Mouse (Mus musculus): ENCODE results near the gene Itpkb.

Gene Itpkb

DNA sequence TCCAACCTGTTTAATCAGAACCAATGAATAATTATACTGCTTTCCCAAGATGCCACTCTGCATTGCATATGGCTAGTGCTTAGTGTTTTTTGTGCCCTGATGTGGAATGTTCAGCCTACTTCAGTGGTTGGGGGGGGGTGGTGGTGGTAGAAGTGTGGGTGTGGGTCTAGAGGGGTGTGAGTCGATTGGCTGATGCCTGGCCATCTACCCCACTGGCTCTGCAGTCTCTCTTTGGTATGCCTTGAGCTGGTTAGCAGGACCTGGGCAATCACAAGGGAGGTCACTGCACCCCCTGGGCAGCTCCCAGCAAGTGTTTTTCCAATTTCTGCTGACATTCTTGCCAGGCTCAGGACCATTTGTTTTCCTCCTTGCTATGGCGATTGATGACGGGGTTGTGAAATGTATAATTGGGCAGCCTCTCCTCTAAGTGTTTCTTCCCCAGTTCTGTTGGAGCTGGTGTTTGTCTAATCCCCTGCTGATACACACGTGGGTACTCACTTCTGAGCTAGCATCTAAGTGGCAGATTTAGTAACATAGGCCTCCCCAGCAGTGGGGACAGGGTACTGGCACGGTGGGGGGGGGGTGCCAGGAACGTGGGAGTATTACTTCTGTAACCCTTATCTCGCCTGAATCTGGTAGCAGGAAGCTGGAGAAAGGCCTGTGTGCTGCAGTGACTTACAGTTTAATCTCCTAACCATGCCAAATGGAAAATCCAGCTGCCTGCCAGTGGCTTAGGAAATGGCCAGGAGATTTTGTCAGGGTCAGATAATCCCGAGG, 13.3 kb downstream of the Itpkb start:
- no peak for DNase-seq (ENCODE audit: low spot score)

DNA sequence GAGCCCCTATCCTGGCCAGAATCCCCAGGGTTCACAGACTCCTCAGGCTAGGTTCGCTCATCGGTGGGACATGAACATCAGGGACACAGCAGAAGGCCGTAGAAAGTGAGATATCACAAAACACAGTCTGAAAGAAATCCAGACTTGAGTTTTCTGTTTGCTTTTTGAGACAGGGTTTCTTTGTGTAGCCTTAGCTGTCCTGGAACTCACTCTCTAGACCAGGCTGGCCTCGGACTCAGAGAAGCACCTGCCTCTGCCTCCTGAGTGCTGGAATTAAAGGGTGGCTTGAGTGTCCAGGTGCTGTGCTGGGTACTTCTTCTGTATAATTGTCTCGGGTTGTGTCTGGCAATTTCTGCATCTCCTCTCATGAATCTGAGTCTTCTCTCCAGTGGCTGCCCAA, 14.8 kb downstream of the Itpkb start:
- DNase-seq (ENCODE audit: low spot score): no peak

DNA sequence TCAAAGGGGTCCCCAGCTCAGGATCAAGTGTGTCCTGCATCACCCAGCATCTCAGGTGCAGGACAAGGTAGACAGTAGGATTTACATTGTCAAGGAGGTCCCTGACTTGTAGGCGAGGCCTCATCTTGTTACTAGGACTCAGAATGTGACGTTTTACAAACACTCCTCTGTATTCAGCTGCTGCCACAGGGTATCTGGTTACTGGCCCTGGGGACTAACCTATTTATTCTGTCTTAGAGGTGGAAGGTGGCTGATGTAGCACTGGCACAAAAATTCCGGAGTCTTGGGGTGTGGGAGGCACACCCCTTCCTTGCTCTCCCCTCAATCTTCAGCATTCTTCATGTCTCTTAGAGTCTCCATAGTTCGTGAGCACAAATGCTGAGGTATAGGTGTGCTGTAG, 16.8 kb downstream of the Itpkb start:
- no peak for DNase-seq (ENCODE audit: low spot score)

DNA sequence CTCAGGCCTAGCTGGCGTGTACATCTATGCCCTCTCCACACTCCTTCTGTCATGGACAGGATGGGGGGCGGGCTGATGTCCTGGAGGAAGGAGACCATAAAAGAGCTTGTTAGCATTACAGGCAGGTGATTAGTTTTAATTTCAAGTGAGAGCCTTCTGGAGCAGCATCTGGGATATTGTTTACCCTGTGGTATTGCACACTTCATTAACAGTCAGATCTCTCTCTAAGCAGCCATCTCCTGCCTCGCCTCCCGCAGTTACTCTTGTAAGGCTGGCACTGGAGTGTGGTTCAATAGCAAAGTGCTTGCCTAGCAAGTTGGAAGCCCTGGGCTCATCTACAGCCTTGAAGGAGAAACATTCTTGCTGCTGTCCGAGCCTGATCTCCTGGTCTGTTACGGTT, 17.6 kb downstream of the Itpkb start:
- no peak for DNase-seq (ENCODE audit: low spot score)

DNA sequence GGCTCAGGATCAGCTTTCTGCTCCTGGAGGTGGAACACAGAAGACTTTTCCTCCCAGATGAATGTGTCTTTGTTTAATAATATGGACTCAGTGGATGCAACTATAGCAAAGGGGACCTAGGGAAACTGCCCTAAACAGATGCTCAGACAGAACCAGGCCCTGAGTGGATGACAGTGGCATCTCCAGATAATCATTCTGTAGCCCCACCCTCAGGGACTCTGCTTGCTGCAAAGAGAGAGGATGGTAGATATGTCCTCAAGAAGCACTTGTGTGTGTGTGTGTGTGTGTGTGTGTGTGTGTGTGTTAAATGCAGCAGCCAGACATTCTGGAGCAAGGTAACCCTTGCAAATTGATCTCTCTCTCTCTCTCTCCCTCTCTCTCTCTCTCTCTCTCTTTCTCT, 18.8 kb downstream of the Itpkb start:
- DNase-seq (ENCODE audit: low spot score): no peak

DNA sequence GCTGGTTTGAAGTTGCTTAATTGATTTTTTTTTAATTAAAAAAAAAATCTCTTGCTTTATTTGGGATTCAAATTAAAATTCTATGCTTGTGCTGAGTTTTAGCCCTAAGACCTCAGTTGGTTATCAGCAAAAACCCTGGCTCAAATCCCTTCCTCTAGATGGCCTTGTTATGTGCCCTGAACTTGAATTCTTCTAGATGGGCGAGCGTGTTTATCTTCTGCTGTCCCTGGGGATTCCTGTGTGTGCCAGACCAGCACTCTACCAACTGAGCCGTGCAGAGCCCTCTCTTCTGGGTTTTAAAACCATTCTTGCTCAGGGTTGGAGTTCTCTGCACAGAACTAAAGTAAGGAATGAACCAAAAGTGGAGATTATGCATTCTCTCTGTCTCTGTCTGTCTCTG, 22.0 kb downstream of the Itpkb start:
- no peak for DNase-seq (ENCODE audit: low spot score)

DNA sequence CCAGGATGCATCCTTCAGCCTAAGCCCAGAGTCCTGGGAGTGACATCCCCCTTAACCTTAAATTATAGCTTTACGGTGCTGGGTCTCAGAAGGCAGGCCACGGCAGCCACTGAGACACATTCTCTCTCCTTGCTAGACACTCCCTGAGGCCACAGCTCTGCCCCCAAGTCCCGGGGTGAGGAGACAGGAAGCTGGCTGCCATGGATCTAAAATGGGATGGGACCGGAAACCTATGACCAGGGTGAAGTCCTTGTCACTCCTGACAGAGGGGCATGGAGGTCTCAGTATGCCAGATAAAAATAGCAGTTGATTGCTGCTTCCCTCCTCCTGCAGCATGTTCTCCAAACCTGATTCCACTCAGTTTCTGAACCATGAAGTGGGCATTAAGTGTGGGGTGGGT, 23.8 kb downstream of the Itpkb start:
- no peak for DNase-seq (ENCODE audit: low spot score)

DNA sequence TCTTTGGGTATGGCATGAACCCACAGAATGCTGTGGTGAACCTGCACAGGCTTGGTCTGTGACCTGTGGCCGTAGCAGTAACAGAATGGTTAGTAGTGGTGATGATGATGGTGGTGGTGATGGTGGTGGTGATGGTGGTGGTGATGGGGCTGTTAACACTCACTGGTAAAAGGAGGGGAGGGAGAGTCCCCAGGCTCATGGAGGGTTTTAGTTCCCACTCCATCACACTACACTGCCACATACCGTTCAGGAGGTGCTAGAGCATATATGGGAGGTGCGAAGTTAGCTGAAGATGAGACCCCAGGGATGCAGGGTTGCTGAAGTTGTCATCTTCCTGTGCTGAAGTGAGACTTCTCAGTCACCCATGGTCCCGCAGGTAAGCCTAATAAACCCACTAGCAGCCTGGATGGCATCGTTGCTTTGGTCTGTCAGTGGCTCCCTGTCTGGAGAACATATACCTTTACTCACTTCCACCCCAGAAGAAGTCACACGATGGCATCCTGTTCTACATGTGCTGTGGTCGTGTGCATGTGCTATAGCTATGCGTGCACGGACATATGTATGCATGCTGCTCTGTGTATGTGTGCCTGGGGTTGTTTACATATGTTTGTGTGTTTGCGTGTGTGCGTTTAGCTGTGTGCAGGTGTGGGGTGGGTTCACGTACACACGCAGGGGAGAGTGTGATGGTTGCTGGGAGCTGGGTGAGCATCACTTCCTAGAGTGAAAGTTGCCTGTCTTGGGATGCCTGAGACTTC, 24.9 kb downstream of the Itpkb start:
- DNase-seq (ENCODE audit: low spot score): no peak

DNA sequence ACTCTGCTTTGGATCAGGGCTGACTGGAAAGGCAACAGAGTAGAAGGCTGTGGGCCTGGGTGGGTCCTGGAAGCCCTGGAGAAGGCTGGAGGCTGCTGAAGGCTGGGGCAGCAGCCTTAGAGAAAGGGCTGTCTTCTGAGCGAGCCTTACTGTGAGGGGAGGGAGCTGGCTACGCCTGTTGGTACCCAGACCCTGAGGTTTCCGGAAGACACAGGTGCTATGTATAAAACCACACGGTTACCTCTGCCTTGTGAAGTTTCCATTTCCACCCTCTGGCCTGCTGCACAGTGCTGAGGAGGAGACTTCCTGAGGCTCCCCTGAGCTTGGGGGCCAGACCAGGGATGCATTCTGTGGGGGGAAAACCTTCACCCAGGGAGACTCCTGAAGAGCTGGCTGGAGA, 25.9 kb downstream of the Itpkb start:
- no peak for DNase-seq (ENCODE audit: low spot score)

DNA sequence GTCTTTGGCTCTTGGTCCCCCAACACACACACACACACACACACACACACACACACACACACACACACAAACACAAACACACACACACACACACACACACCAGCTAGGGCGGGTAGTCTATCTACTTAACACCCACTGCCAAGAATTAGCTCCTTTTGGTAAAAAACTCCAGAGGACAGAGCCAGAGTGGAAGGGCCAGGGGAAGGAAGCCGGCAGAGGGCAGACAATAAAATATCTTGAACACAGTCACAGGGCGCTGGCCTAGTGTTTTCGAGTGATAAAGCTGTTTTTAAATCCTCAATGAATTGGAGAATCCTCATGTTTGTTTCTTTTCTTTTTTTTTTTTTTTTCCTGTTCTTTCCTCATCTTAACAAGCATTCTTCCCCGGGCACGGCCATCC, 26.6 kb downstream of the Itpkb start:
- no peak for DNase-seq (ENCODE audit: low spot score)

DNA sequence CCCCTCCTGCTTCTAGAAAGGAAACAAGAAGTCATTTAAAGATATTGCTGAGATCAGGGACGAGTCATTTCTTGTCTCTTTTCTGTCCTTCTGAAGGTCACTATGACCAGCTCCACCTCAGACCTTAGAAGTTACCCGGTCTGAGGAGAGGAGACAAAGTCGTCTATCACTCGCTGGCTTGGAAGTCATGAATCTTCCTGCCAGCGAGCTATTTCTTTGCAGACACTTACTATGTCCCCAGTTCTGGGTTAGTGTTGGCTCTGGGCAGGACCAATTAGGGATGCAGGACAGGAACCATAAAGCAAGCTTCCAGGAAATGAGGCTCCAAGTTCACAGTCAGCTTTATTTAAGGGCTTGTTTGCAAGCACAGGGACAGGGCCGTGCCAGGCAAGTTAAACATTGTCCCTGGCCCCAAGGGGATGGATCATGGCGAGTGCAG, 27.6 kb downstream of the Itpkb start:
- no peak for DNase-seq (ENCODE audit: low spot score)

DNA sequence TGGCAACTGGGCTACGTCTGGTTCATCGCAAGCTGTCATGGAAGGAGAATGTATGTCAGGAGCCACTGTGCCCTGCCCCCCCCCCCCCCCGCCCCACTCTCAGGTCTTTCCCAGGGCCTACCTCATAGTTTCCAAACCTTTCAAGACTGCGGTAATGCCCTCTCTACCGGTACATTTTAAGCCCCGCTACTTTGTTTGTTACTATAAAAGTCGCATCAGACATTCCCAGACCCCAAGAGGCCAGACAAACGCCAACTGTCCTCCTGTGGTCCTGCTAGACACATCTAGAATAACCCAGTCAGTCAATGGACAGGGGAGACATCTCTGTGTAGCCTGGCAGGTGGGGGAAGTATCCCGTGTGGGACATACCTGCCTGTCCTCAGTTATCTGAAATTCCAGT, 28.2 kb downstream of the Itpkb start:
- no peak for DNase-seq (ENCODE audit: low spot score)

DNA sequence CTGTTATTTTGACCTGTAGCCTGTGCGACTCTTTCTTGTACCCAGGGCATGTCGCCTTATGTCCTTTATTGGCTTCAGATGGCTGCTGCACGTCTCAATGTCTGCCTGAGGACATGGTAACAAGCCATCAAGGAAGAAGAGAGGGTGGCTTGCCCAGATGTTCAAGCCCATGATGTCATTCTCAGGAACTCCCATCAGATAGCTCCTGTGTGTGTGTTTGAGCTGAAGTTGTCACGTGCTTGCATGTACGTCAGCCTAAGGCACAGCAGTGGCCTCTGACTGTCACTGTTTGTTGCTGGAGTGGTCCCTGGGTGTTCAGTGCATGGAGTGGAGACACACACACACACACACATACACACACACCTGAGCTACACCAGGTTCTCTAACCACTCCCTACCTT, 29.0 kb downstream of the Itpkb start:
- DNase-seq (ENCODE audit: low spot score): no peak

DNA sequence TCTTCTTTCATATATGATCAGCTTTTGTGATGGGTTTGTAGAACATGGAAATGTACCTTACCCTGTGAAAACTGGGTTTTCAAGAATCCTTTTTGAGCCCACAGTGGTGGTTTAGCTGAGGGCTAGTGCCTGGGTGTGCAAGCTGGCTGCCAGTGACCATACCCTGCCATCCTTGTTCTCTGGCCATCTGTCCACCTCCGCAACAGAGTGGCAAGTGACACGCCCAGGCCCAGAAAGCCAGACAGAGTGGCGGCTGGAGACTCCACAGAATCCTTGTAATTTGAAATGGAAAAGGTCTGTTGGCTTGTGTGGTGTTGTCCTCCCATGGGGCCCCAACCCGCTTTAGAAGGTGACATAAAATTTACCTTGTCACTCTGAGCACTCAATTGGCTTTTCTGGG, 31.9 kb downstream of the Itpkb start:
- no peak for DNase-seq (ENCODE audit: low spot score)

DNA sequence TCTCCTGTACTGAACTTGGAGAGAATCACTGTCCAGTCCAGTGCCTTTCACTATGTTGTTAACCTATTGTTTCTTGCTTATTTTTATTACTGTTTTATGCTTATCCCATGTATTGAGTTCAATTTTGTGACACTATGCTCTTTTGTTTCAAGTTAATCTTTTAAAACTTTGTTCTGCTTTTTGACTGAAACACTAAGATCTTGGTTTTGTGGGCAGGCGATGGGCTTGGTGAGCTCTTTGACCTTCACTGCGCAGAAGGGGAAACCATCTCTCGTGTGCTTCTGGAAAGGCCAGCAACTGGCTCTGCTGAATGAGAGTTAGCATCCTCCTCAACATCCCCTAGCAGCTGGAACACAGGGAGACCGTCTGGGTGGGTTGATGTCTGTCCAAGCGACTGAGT, 32.6 kb downstream of the Itpkb start:
- DNase-seq (ENCODE audit: low spot score): no peak

DNA sequence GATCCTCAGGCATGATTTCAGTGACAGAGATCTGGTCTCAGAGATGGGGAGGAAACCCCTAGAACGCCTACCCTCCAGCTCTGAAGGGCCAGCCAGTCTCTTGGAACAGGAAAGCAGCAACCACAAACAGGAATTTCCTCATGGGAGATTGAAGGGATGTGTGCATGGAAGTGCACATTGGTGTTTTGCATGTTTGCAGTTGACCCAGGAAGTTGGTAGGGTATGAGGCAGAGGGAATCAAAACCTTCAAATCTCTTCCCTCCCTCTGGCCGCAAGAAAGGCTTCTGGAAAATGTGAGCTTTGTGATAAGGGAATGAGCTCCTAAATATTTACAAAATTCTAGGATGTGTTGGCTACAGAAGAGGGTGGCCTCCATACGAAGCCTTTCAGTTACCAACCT, 33.0 kb downstream of the Itpkb start:
- no peak for DNase-seq (ENCODE audit: low spot score)

DNA sequence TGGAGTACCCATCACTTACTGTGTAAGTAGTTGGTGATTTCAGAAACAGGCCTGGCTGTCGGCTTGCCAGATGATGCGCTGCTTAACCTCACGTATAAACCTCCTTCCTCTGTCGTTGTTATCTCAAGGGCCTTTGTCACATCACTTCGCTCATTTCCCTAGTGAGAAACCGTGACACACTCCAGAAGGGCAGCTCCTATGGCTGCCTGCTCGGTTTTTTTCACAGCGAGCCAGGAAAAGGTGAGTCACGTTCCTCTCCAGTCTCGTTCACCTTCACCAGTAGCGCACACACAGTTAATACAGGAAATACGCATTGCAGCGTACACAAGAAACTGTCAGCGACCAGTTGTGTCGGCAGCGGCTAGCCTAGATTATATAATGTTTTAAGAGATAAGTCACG, 33.7 kb downstream of the Itpkb start:
- no peak for DNase-seq (ENCODE audit: low spot score)

DNA sequence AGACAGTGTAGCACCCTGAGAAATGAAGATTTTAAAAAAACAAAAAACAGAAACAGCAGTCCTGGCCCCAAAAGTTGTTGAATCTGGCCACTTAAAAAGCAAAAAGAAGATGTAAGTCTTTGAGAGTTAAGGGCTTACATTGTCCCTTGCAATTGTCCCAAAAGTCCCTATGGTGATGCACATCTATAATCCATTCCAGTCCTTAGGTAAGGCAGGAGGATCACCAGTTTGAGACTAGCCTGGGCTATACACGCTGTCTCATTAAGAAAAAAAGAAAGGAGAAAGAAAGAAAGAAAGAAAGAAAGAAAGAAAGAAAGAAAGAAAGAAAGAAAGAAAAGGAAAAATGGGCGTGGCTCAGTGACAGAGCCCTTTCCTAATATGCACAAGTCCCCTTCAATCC, 34.4 kb downstream of the Itpkb start:
- no peak for DNase-seq (ENCODE audit: low spot score)

DNA sequence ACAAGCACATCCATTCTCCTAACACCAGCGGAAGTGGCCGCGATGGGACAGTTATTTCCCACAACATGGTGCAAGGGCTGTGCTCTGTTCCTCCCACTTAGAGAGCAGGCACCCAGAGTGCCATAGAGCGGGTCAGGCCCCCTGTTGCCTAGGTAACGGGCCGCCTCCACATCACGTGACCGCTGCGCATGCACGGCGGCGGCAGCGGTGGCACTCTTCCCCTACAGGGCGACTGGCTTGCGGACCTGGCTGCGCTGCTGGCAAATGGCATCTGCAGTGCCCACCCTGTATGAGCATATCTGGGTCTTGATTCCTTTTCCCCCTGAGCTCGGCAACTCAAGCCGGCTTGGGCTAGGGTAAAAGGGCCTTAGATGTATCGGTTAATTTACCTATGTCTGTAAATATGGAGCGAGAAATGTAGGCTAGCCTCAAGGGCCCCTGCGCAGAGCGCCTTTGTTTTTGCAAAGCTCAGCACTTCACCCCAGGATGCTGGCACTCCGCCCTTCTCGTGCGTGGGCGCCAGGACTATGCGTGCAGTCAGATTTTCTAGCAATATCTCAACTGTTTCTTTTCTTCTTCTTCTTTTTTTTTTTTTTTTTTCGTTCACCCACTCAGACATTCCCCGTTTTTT, 35.0 kb downstream of the Itpkb start:
- DNase-seq (ENCODE audit: low spot score): peak; percentile 83

DNA sequence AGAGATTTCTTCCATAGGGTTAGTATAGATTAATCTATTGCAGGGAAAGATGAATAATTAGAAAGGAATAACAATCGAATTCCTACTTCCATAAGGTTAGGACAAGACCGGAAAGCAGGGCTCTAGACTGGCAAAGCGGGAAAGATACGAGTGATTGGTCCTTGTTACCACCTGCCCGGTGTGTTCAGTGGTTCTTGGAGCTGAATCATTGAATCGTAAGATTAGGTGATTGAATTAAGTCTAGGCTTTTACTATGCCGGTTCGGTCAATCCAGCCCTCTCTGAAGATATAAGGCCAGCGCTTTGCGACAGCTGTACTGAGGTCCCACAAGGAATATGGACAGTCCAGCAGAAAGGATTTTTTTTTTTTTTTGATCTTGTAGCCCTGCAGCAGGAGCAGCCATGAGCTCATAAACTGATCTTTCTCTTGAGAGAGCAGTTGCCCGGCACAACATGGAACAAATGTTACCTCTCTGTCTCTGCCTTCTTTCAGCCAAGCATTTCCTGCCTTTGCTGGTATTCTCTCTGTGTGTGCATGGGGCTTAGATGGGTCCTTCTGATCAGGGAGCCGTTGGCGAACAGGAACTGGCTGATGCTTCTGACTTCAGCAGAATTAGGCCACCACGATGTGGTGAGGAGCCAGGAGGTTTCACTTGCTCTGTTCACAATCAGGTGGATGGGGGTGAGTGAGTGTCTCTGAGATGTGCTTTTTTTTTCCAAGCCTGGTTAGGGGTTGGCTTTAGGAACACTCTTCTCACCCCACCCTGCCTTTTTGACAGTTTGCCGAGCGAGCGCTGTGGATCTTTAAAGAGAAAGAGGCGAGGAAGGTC, 35.9 kb downstream of the Itpkb start:
- no peak for DNase-seq (ENCODE audit: low spot score)

DNA sequence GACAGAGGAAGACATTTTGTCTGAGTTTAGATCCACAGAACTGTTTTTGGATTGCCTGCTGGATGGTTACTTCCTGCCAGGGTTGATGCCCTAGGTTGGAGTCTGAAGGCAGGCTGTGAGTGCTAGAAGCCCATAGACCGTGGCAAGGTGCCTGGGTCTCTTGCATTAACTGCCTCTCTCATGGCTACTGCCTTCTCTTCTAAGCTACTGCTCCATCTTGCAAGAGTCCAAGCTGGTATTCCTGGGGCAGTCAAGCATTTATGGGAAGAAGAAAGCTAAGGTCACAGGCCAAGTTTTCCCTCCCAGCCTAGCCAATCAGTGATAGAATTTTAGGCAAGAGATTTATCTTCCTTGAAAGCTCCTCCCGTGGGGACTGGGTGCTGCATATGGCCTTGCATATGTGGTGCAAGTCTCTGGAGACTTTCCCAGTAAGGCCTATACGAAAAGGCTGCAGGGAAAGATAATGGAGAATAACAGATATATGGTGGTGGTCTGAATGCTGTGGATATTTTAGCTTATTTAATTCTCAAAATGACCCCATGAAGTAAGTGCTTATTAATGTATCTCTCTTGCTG, 36.8 kb downstream of the Itpkb start:
- DNase-seq (ENCODE audit: low spot score): no peak

DNA sequence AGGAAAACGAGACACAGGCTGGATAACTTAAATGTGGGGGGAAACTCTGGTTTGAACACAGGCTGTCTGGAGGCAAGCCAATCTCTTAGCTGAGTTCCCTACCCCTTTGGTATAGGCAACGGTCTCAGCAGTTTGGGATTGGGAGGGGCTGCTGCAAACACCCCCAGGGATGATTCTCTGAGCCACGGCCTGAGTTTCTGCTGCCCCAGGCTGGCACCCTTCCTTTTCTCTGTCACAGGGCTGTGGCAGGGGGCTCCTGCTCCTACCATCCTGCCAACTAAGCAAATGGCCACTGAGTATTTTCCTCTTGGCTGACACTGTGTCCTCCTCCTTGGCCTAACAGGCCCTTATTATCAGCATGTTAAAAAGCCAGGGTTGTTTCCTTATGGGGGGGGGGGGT, 37.3 kb downstream of the Itpkb start:
- DNase-seq (ENCODE audit: low spot score): no peak

All from ovary, postnatal 14 days (tissue).